Mouse (Mus musculus) lung, embryonic 16.5 days (tissue): ENCODE measurements at regions not wholly inside any gene's neighbourhood (a gene's known extent, or its start where the extent isn't known, plus 50 kb on each side); places are given as distances from the start of the nearest gene placed in this dataset.
A peak's percentile ranks its signal among the peaks of the same experiment; 100 is the strongest.

Experiments
- ATAC-seq: fragments of 200-750 bp; cut with Nextera tagmentation; 2 replicates; pipeline ENCODE4 v1.8.0; 2017; ENCODE audit warnings: low read depth, mild to moderate bottlenecking, moderate library complexity
- H3K27ac ChIP-seq: fragments of 300-500 bp; sonication (generic); 2 replicates; pipeline ENCODE4 v1.5.1; 2014; ENCODE audit warnings: mild to moderate bottlenecking, control low read depth, low read length
- H3K27me3 ChIP-seq: fragments of 300-500 bp; sonication (generic); 2 replicates; pipeline ENCODE4 v1.6.1; 2014; ENCODE audit warnings: low read depth, low read length, mixed read lengths; ENCODE audit not compliant: control insufficient read depth, insufficient read depth
- H3K36me3 ChIP-seq: fragments of 300-500 bp; sonication (generic); 2 replicates; pipeline ENCODE4 v1.6.1; 2014; ENCODE audit warnings: low read length; ENCODE audit not compliant: control insufficient read depth, insufficient read depth
- H3K4me1 ChIP-seq: fragments of 300-500 bp; sonication (generic); replicated peaks from 2 replicates; pipeline ENCODE4 v1.6.1; 2014; ENCODE audit warnings: low read length, mixed read lengths; ENCODE audit not compliant: control insufficient read depth, insufficient read depth
- H3K4me2 ChIP-seq: fragments of 300-500 bp; sonication (generic); 2 replicates; pipeline ENCODE4 v1.6.1; 2014; ENCODE audit warnings: low read depth, low read length, control low read depth
- H3K4me3 ChIP-seq: fragments of 300-500 bp; sonication (generic); 2 replicates; pipeline ENCODE4 v1.5.1; 2014; ENCODE audit warnings: mild to moderate bottlenecking, low read length, control low read depth
- H3K9ac ChIP-seq: fragments of 300-500 bp; sonication (generic); 2 replicates; pipeline ENCODE4 v1.6.1; 2014; ENCODE audit warnings: low read length, control low read depth
- H3K9me3 ChIP-seq: fragments of 300-500 bp; sonication (generic); 2 replicates; pipeline ENCODE4 v1.6.1; 2016; ENCODE audit warnings: low read length; ENCODE audit not compliant: control insufficient read depth
- WGBS: fragments of 180-500 bp; shearing (Covaris S2); extraction: QIAGEN DNeasy Blood & Tissue Kit; methylation state at CpG from one replicate; pipeline ENCODE4 v1.1.7; 2014; 5-methylcytosine and 5-hydroxymethylcytosine counted together

DNA sequence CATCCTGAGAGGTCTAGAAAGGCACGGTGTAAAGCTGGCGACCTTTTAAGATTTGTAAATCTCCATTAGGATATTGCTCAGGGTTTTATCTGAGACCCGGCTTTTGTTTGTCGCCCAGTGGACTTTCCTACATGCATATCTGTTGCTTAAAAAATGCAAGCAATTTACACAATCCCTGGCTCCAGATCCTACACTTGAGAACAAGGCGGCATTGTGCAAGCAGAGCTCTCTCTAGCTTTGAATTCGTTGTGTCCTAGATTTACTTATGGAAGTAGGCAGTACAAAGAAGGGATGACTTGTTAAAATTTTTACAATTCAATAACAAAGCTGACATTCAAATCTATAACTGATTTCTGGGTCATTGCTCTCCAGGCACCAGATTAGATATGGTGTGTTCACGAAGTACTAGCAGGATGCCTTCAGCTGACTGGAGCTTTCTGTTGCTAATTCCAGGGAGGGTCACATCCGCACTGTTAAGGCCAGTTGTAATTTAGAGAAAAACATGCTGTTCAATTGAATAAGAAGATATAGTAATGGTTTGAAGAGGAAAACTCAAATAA, 62.2 kb upstream of the Teddm2 start:
- H3K9me3 ChIP-seq: no peaks in the 10 kb centered on the region
- 35% methylated on average over 8 of the region's 8 CpGs for WGBS
- no peak overlapping the region for H3K4me3 ChIP-seq
- H3K9ac ChIP-seq: no peak overlapping the region
- H3K4me2 ChIP-seq: no peak overlapping the region
- H3K27me3 ChIP-seq: no peaks in the 10 kb centered on the region
- peak overlapping the region; percentile 39 for H3K27ac ChIP-seq
- no peaks in the 10 kb centered on the region for H3K36me3 ChIP-seq
- no peaks in the 10 kb centered on the region; the same call in 1 of the 2 replicates for H3K4me1 ChIP-seq
- ATAC-seq: no peak

DNA sequence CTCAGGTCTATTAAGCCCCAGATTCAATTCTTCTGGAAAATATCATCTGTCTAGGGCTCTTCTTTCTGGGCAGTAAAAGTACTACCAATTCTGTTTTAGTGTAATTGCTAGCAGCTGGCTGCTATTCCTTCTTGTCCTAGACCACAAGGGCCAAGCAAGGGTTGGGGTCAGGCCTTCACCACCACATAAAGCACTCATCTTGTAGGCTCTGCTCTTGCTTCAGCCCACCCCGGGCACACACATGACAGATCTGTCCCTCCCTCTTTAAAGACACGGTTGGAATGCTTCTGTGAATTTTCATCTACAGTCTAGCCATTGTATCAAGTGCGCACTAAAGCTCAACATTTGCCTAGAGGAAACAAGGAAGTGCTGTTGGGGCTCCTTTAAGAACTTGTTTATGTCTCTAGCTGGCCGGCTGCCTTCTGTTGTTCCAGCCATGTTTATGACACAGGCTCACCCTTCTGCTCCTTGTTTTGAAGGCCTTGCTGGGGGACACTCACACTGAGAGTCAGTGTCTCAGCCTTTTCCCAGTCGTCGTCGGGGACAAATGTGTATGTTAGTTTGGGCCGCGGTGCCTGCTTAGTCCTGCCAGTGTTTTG, 63.8 kb upstream of the Teddm2 start:
- Histone ChIP-seq H3K4me3 (no peak overlapping the region), H3K4me2 (no peak overlapping the region), H3K4me1 (no peaks in the 10 kb centered on the region; the same call in 1 of the 2 replicates), H3K9me3 (no peaks in the 10 kb centered on the region), H3K27me3 (no peaks in the 10 kb centered on the region), H3K36me3 (no peaks in the 10 kb centered on the region), H3K9ac (no peak overlapping the region), H3K27ac (peak overlapping the region; percentile 54)
- ATAC-seq: peak; percentile 82
- 32% methylated on average over 9 of the region's 9 CpGs for whole genome bisulfite sequencing

DNA sequence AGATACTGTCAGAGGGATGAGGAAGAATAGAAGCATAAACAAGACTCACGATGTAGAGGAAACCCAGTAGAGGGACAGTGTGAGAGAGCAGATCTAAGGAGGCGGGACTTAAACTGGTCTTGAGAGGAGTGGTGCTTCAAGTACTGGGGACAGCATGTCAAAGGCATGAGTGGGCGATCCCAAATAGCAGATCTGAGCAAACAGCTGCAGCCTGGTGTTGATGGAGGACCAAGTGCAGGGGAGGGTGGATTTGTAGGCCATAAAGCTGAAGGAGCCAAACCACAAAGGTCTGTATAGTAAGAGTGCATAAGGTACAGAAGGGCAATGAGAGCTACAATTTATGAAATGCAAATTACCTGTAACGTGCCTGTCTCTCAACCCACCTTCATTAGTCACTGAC, 69.4 kb upstream of the Teddm2 start:
- Histone ChIP-seq H3K9me3 (no peaks in the 10 kb centered on the region), H3K4me3 (no peak overlapping the region), H3K36me3 (no peaks in the 10 kb centered on the region), H3K27ac (no peak overlapping the region), H3K4me2 (no peak overlapping the region), H3K27me3 (no peaks in the 10 kb centered on the region), H3K9ac (no peak overlapping the region), H3K4me1 (no peaks in the 10 kb centered on the region)
- ATAC-seq: no peak
- WGBS: 57% methylated on average over 4 of the region's 4 CpGs

DNA sequence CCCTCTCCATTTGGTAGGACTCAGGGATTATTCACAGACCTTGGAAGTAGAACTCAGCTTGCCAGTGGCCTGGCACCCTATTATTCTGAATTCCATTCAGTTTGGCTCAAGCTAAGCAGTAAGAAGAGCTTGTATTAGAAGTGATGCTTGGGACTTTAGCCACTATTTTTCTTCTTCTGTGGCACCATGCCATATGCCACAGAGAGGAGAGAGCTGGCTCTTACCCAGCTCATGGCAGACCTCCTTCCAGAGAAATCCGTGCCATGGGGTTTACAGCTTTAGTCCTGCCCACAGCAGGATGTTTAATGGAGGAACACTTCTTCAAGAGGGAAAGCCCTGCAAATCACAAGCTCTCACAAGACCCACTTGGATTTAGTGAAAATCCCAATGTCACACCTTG, 74.3 kb upstream of the Teddm2 start:
- no peak overlapping the region for H3K9ac ChIP-seq
- no peaks in the 10 kb centered on the region for H3K4me1 ChIP-seq
- WGBS: 55% methylated on average over 1 of the region's 1 CpGs
- no peak for ATAC-seq
- H3K36me3 ChIP-seq: no peaks in the 10 kb centered on the region
- no peak overlapping the region for H3K4me2 ChIP-seq
- no peak overlapping the region for H3K4me3 ChIP-seq
- no peak overlapping the region for H3K27ac ChIP-seq
- no peaks in the 10 kb centered on the region for H3K27me3 ChIP-seq
- no peaks in the 10 kb centered on the region for H3K9me3 ChIP-seq

DNA sequence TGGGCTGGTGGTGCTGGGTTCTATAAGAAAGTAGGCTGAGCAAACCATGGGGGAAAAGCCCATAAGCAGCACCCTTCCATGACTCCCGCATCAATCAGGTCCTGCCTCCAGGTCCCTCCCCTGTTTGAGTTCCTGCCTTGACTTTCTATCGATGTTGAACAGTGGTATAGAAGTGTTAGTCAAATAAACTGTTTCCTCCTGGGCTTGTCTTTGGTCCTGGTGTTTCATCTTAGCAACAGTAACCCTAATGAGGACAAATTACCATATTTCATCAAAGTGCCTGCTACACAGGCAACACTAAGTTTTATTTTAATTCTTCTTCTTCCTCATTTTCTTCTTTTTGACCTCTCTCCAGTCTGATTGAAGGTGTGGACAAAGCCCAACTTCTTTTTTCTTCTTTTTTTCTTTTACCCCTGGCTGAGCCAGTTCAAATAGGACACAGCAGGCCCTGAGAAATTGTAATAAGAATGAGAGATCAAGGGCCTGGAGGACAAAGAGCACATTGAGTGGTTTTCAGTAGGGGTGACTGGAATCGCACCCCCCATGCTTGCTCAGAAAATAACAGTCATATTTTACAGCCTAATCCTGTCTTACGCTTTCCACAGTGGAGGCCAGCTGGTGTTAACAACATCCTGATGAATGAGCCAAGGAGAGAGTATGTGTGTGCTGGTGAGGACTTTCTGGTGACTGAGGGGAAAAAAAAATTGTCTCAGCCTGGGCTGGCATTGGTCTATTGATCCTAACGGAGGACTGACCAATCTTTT, 78.1 kb upstream of the Teddm2 start:
- Histone ChIP-seq H3K4me3 (no peak overlapping the region), H3K36me3 (no peaks in the 10 kb centered on the region), H3K9ac (no peak overlapping the region), H3K9me3 (no peaks in the 10 kb centered on the region), H3K27me3 (no peaks in the 10 kb centered on the region), H3K4me2 (no peak overlapping the region), H3K27ac (no peak overlapping the region), H3K4me1 (no peaks in the 10 kb centered on the region)
- no peak for ATAC-seq
- 51% methylated on average over 5 of the region's 5 CpGs for WGBS

DNA sequence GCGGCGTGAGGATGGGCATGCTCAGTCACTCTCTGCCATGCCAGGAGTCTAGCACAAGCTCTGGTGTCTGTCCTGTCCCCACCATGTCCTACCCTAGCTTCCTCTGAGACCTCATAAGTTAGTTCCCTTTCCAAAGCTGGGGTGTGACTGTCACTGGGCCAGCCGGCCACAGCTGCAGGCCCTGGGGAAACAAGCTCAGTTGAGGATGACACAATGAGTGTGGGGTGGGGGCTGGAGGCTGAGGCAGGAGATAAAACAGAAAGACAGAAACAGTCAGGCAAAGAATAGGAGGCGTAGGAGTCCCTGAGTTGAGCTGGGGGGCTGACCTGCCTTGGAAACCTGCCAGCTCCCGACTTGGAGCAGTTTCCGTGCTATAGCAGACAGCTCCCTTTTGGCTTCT, 80.9 kb upstream of the Teddm2 start:
- WGBS: 48% methylated on average over 6 of the region's 6 CpGs
- Histone ChIP-seq H3K27ac (no peak overlapping the region), H3K4me2 (no peak overlapping the region), H3K4me1 (no peaks in the 10 kb centered on the region), H3K36me3 (no peaks in the 10 kb centered on the region), H3K9me3 (no peaks in the 10 kb centered on the region), H3K27me3 (no peaks in the 10 kb centered on the region), H3K9ac (no peak overlapping the region), H3K4me3 (no peak overlapping the region)
- peak; percentile 69; the same call in 1 of the 2 replicates for ATAC-seq

DNA sequence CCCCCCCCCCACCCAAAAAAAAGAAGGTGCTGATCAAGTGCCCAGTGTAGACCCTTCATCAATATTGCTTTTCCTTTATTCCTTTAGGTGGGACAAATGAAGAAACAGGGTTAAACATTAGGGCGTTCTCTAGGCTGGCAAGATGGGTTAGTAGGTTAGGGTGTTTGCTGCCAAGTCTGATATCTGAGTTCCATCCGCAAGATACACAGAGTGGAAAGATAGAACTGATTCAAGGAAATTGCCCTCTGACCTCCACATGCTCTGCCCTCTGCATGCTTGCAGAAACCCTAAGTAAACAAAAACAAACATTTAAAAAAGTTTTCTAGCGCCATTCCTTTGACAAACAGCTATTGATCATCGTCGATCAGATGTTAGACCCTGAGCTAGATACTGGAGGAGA, 85.6 kb upstream of the Teddm2 start:
- H3K27ac ChIP-seq: no peak overlapping the region
- H3K4me1 ChIP-seq: no peaks in the 10 kb centered on the region
- no peak overlapping the region for H3K4me2 ChIP-seq
- no peak overlapping the region for H3K4me3 ChIP-seq
- ATAC-seq: no peak
- H3K36me3 ChIP-seq: no peaks in the 10 kb centered on the region
- WGBS: 74% methylated on average over 5 of the region's 5 CpGs
- H3K27me3 ChIP-seq: no peaks in the 10 kb centered on the region
- no peaks in the 10 kb centered on the region for H3K9me3 ChIP-seq
- H3K9ac ChIP-seq: no peak overlapping the region

DNA sequence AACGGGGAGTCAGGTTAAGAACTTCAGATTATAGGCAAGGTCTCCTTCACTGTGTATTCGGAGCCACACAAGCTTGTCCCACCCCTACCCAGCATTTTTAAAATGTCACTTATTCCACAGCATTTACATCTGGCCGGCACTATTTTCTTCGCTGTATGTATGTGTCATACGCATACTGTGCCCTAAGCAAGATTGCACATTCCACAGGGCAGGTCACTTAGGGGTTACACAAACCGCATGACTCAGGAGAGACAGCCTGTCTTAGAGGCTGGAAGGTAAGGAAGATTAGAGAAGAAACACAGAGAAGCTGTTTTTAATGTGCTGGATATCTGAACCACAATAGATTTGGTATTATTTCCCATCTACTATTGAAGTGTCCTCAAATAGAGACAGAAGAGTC, 86.6 kb upstream of the Teddm2 start:
- 35% methylated on average over 6 of the region's 6 CpGs for WGBS
- Histone ChIP-seq H3K4me2 (no peak overlapping the region), H3K4me3 (no peak overlapping the region), H3K27me3 (no peaks in the 10 kb centered on the region), H3K9ac (no peak overlapping the region), H3K9me3 (no peaks in the 10 kb centered on the region), H3K27ac (no peak overlapping the region), H3K4me1 (no peaks in the 10 kb centered on the region), H3K36me3 (no peaks in the 10 kb centered on the region)
- no peak for ATAC-seq

DNA sequence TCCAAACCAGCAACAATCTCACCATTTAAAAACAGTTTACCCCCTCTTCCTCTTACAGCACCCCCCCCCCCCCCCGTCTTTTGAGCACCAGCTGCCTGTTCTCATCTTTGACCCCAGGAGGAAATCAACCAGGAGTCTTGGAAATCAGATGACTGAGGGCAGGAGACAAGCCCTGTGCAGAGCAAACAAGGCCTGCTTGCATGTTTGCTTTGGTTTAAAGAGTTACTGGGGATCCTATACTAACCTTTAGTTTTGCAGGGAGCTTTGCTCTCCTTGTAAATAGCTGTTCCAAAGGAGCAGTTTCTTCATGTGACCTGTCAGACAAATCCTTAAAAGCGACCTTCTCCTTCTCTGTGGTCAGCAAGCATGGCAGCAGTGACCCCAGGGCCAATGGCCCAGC, 88.3 kb upstream of the Teddm2 start:
- H3K9ac ChIP-seq: no peak overlapping the region
- WGBS: 31% methylated on average over 2 of the region's 2 CpGs
- H3K4me2 ChIP-seq: no peak overlapping the region
- H3K27me3 ChIP-seq: no peaks in the 10 kb centered on the region
- H3K4me3 ChIP-seq: no peak overlapping the region
- no peaks in the 10 kb centered on the region for H3K9me3 ChIP-seq
- H3K27ac ChIP-seq: no peak overlapping the region
- H3K36me3 ChIP-seq: no peaks in the 10 kb centered on the region
- H3K4me1 ChIP-seq: no peaks in the 10 kb centered on the region
- ATAC-seq: no peak
